In the genomic region with DNA sequence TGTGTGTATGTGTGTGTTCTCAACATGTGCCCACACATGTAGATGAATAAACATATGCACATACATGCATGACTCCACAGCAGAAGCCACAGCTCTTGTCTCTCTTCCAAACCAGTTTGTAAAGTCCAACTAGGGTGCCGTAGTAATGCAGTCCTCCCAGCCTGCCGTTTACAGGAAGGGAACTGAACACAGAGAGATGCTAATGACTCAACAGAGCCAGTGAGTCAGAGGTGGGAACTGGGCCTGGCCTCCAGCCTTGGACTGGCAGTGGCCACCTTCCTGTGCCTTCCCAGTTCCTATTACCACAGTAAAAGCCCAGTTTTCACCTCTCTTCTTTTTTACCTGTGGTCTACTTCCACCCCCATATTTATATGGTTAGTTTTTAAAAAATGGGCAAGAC, we compare ENCODE assay signal across 11 mouse cellular contexts. TPM values are rescaled to one million over a fixed set of nuclear protein-coding genes. Genes with fewer than 3 reads are reported as not detected.
DNase-seq lines count a peak whose midpoint lies in the region; ATAC-seq lines count a peak whose summit lies in the region.
"Had no signal": no experiment of that assay in that cellular context is flagged by ENCODE, and none has a peak within 500 bp of the region (broad histone marks: within the 10 kb centered on the region; RNA-seq: fewer than 3 reads in every experiment).

No protein-coding gene starts in this region.

- H3K4me2 ChIP-seq in midbrain, embryonic 16.5 days (ENCODE audit: low read length): no peak overlapping the region
- H3K4me2 ChIP-seq: lung, embryonic 15.5 days had no signal

- peak; percentile 84 to 90 for DNase-seq in adrenal gland, adult (ENCODE audit: inconsistent age in 2 of 2, low spot score in 1 of 2)
- DNase-seq in adrenal gland, postnatal 4 days (ENCODE audit: low spot score in 2 of 2): no peak
- DNase-seq in urinary bladder, postnatal 14 days (ENCODE audit: low spot score): peak; percentile 40
- DNase-seq in urinary bladder, adult 2 months (ENCODE audit: low spot score): no peak
- DNase-seq in cerebellum, postnatal 36 days: peak; percentile 66 to 69
- DNase-seq in natural killer cell, adult 2 months (ENCODE audit: low spot score in 2 of 2): peak; percentile 45 to 50
- DNase-seq in thymus, postnatal 4 days: no peak

- no peak for ATAC-seq in midbrain, embryonic 16.5 days
- ATAC-seq: intestine, embryonic 16.5 days had no signal

- no peak overlapping the region for H3K4me3 ChIP-seq in midbrain, embryonic 16.5 days (ENCODE audit: low read depth, low read length)
- H3K4me3 ChIP-seq: left cerebral cortex, adult 2 months; lung, embryonic 15.5 days had no signal

- H3K27ac ChIP-seq in midbrain, embryonic 16.5 days (ENCODE audit: low read length): no peak overlapping the region
- H3K27ac ChIP-seq: left cerebral cortex, adult 2 months; lung, embryonic 15.5 days had no signal

- peaks cover 16% of the 10 kb centered on the region for H3K4me1 ChIP-seq in midbrain, embryonic 16.5 days (ENCODE audit: control insufficient read depth, insufficient read depth, low read length)

- no peaks in the 10 kb centered on the region for H3K36me3 ChIP-seq in midbrain, embryonic 16.5 days (ENCODE audit: control insufficient read depth, insufficient read depth, low read length)
- H3K36me3 ChIP-seq: lung, embryonic 15.5 days had no signal

- no peaks in the 10 kb centered on the region for H3K9me3 ChIP-seq in midbrain, embryonic 16.5 days (replicated peaks; ENCODE audit: control insufficient read depth, low read length, poor library complexity, severe bottlenecking)
- H3K9me3 ChIP-seq: lung, embryonic 15.5 days had no signal

- H3K9ac ChIP-seq in midbrain, embryonic 16.5 days (ENCODE audit: low read depth, low read length): no peak overlapping the region
- H3K9ac ChIP-seq: lung, embryonic 15.5 days had no signal

- WGBS in midbrain, embryonic 16.5 days: 62% methylated on average over 2 of the region's 2 CpGs

- no peaks in the 10 kb centered on the region for H3K27me3 ChIP-seq in midbrain, embryonic 16.5 days (ENCODE audit: control insufficient read depth, insufficient read depth, low read depth, low read length)
- H3K27me3 ChIP-seq: lung, embryonic 15.5 days had no signal

RNA-seq across cellular contexts. Expression of gene Fyn, which starts 46.9 kb away (rescaled TPM):
- 10 to 100 TPM; 67.7 to 74.4 TPM for total RNA-seq in adrenal gland, postnatal 4 days (2021)
- polyA plus RNA-seq in urinary bladder, adult 2 months (2012; rRNA removed): 20.6 and 23.3 TPM in 2 replicates
- 71.2 and 71.3 TPM in 2 replicates for polyA plus RNA-seq in midbrain, embryonic 16.5 days (2015; fragmentation: Nextera tagmentation; extraction: Ambion mirVana)

Comparison
In these comparisons a context has a peak if more than half of its experiments do, and no peak if none do; other contexts are left out.
1. DNase-seq: peak in adrenal gland, adult (2 of 2), urinary bladder, postnatal 14 days (single experiment), cerebellum, postnatal 36 days (2 of 2) and natural killer cell, adult 2 months (2 of 2); none in adrenal gland, postnatal 4 days (0 of 2), urinary bladder, adult 2 months (single experiment) and thymus, postnatal 4 days (single experiment).